14 mouse cellular contexts compared by ENCODE assay signal in genomic region chrX:139524303-139525091, GRCm38 (mm10). TPM values are rescaled to one million over a fixed set of nuclear protein-coding genes. Genes with fewer than 3 reads are reported as not detected.
DNase-seq lines count a peak whose midpoint lies in the region; ATAC-seq and TF ChIP-seq lines count a peak whose summit lies in the region.
"Had no signal": no experiment of that assay in that cellular context is flagged by ENCODE, and none has a peak within 500 bp of the region (broad histone marks: within the 10 kb centered on the region; RNA-seq: fewer than 3 reads in every experiment).

No protein-coding gene starts in this region.

- H3K4me1 ChIP-seq in lung, embryonic 14.5 days (ENCODE audit: insufficient read depth): no peaks in the 10 kb centered on the region
- no peaks in the 10 kb centered on the region for H3K4me1 ChIP-seq in intestine, embryonic 15.5 days (replicated peaks)
- H3K4me1 ChIP-seq in kidney, postnatal 0 days (replicated peaks; ENCODE audit: insufficient read depth, low read length): no peaks in the 10 kb centered on the region
- no peaks in the 10 kb centered on the region for H3K4me1 ChIP-seq in stomach, embryonic 16.5 days (ENCODE audit: control insufficient read depth, insufficient read depth, low read length)
- H3K4me1 ChIP-seq: embryonic facial prominence, embryonic 13.5 days; heart, embryonic 13.5 days; limb, embryonic 15.5 days; midbrain, embryonic 15.5 days had no signal

- H3K4me3 ChIP-seq in lung, embryonic 14.5 days (ENCODE audit: low read depth, low read length): no peak overlapping the region
- no peak overlapping the region for H3K4me3 ChIP-seq in intestine, embryonic 15.5 days (replicated peaks)
- H3K4me3 ChIP-seq in kidney, postnatal 0 days (replicated peaks; ENCODE audit: low read depth, low read length): no peak overlapping the region
- H3K4me3 ChIP-seq in stomach, embryonic 16.5 days (replicated peaks; ENCODE audit: low read length): no peak overlapping the region
- H3K4me3 ChIP-seq: embryonic facial prominence, embryonic 13.5 days; heart, embryonic 13.5 days; limb, embryonic 15.5 days; midbrain, embryonic 15.5 days had no signal

- no peak overlapping the region for H3K4me2 ChIP-seq in lung, embryonic 14.5 days
- H3K4me2 ChIP-seq in intestine, embryonic 15.5 days (replicated peaks): 0 out of 2 replicates have a peak overlapping the region, but pooled peaks have one; percentile 34
- no peak overlapping the region for H3K4me2 ChIP-seq in kidney, postnatal 0 days (ENCODE audit: low read length)
- H3K4me2 ChIP-seq in stomach, embryonic 16.5 days (ENCODE audit: low read depth, low read length): no peak overlapping the region
- H3K4me2 ChIP-seq: embryonic facial prominence, embryonic 13.5 days; heart, embryonic 13.5 days; limb, embryonic 15.5 days; midbrain, embryonic 15.5 days had no signal

- no peak overlapping the region for H3K27ac ChIP-seq in lung, embryonic 14.5 days (ENCODE audit: low read depth)
- 0 out of 2 replicates have a peak overlapping the region, but pooled peaks have one; percentile 36 for H3K27ac ChIP-seq in intestine, embryonic 15.5 days
- H3K27ac ChIP-seq in kidney, postnatal 0 days: peak overlapping the region; percentile 54
- H3K27ac ChIP-seq in stomach, embryonic 16.5 days (ENCODE audit: low read length): peak overlapping the region; percentile 5
- H3K27ac ChIP-seq: embryonic facial prominence, embryonic 13.5 days; heart, embryonic 13.5 days; limb, embryonic 15.5 days; midbrain, embryonic 15.5 days had no signal

- DNase-seq in lung, embryonic 14.5 days: peak; percentile 5
- DNase-seq in lung, postnatal 25 days (ENCODE audit: low spot score): no peak
- peak; percentile 9 for DNase-seq in kidney, postnatal 0 days (ENCODE audit: low spot score)
- no peak for DNase-seq in adrenal gland, postnatal 4 days (ENCODE audit: low spot score in 2 of 2)
- DNase-seq: cerebellum, adult 11 months; cerebellum, postnatal 36 days; heart, postnatal 4 days had no signal

- H3K9ac ChIP-seq in lung, embryonic 14.5 days: no peak overlapping the region
- no peak overlapping the region for H3K9ac ChIP-seq in intestine, embryonic 15.5 days
- H3K9ac ChIP-seq in kidney, postnatal 0 days (ENCODE audit: low read depth, low read length): no peak overlapping the region
- H3K9ac ChIP-seq in stomach, embryonic 16.5 days (ENCODE audit: low read length): no peak overlapping the region
- H3K9ac ChIP-seq: embryonic facial prominence, embryonic 13.5 days; heart, embryonic 13.5 days; limb, embryonic 15.5 days; midbrain, embryonic 15.5 days had no signal

- TF ChIP-seq CTCF in lung, embryonic 14.5 days (IDR thresholded peaks at IDR 0.05; ENCODE audit: low read depth): no peak
- TF ChIP-seq CTCF in kidney, postnatal 0 days (IDR thresholded peaks at IDR 0.05; ENCODE audit: low read depth): no peak

- no peaks in the 10 kb centered on the region for H3K36me3 ChIP-seq in lung, embryonic 14.5 days (ENCODE audit: insufficient read depth)
- no peaks in the 10 kb centered on the region for H3K36me3 ChIP-seq in intestine, embryonic 15.5 days
- no peaks in the 10 kb centered on the region for H3K36me3 ChIP-seq in kidney, postnatal 0 days (ENCODE audit: insufficient read depth, low read length)
- H3K36me3 ChIP-seq in stomach, embryonic 16.5 days (ENCODE audit: control insufficient read depth, insufficient read depth, low read length): no peaks in the 10 kb centered on the region
- H3K36me3 ChIP-seq: embryonic facial prominence, embryonic 13.5 days; heart, embryonic 13.5 days; limb, embryonic 15.5 days; midbrain, embryonic 15.5 days had no signal

- no peak for ATAC-seq in lung, embryonic 14.5 days (ENCODE audit: insufficient read depth)
- ATAC-seq in intestine, embryonic 15.5 days: peak; percentile 93
- peak; percentile 65 for ATAC-seq in kidney, postnatal 0 days (replicated peaks; ENCODE audit: low FRiP score, low read depth)
- ATAC-seq in stomach, embryonic 16.5 days (ENCODE audit: insufficient read depth, low FRiP score): peak; percentile 75
- no peak for ATAC-seq in frontal cortex, adult (ENCODE audit: low TSS enrichment)
- ATAC-seq: midbrain, embryonic 15.5 days had no signal

- H3K9me3 ChIP-seq in lung, embryonic 14.5 days (ENCODE audit: low read depth, low read length): no peaks in the 10 kb centered on the region
- H3K9me3 ChIP-seq in intestine, embryonic 15.5 days: no peaks in the 10 kb centered on the region
- no peaks in the 10 kb centered on the region for H3K9me3 ChIP-seq in kidney, postnatal 0 days (replicated peaks; ENCODE audit: low read length)
- no peaks in the 10 kb centered on the region for H3K9me3 ChIP-seq in stomach, embryonic 16.5 days (replicated peaks; ENCODE audit: control insufficient read depth, low read length)
- H3K9me3 ChIP-seq: embryonic facial prominence, embryonic 13.5 days; heart, embryonic 13.5 days; limb, embryonic 15.5 days; midbrain, embryonic 15.5 days had no signal

- 53% methylated on average over 5 of the region's 5 CpGs for WGBS in lung, embryonic 14.5 days
- 58% methylated on average over 5 of the region's 5 CpGs for WGBS in intestine, embryonic 15.5 days
- WGBS in kidney, postnatal 0 days: 62% methylated on average over 5 of the region's 5 CpGs
- 62% methylated on average over 5 of the region's 5 CpGs for WGBS in stomach, embryonic 16.5 days

- no peaks in the 10 kb centered on the region for H3K27me3 ChIP-seq in lung, embryonic 14.5 days (ENCODE audit: insufficient read depth, low read length)
- H3K27me3 ChIP-seq in intestine, embryonic 15.5 days (replicated peaks): no peaks in the 10 kb centered on the region
- H3K27me3 ChIP-seq in kidney, postnatal 0 days (ENCODE audit: insufficient read depth, low read length): no peaks in the 10 kb centered on the region
- no peaks in the 10 kb centered on the region for H3K27me3 ChIP-seq in stomach, embryonic 16.5 days (ENCODE audit: control insufficient read depth, insufficient read depth, low read length)
- H3K27me3 ChIP-seq: heart, embryonic 13.5 days; limb, embryonic 15.5 days; midbrain, embryonic 15.5 days had no signal

RNA-seq across cellular contexts. Expression of gene Rnf128, which starts 38.6 kb away (rescaled TPM):
- polyA plus RNA-seq in lung, embryonic 14.5 days (2014; fragmentation: Nextera tagmentation; extraction: Ambion mirVana): 3.1 and 3.4 TPM in 2 replicates
- 128 and 141 TPM in 2 replicates for polyA plus RNA-seq in intestine, embryonic 15.5 days (2015; fragmentation: Nextera tagmentation; extraction: Ambion mirVana)
- polyA plus RNA-seq in kidney, postnatal 0 days (2015; fragmentation: Nextera tagmentation; extraction: Ambion mirVana): 92.0 and 96.3 TPM in 2 replicates
- polyA plus RNA-seq in stomach, embryonic 16.5 days (2015; fragmentation: Nextera tagmentation; extraction: Ambion mirVana): 45.8 and 46.0 TPM in 2 replicates
- total RNA-seq in adrenal gland, postnatal 4 days (2021): 10 to 100 TPM; 22.7 to 26.2 TPM

RNA-seq across cellular contexts. Expression of gene D330045A20Rik, which starts 44.3 kb away (rescaled TPM):
- polyA plus RNA-seq in lung, embryonic 14.5 days (2014; fragmentation: Nextera tagmentation; extraction: Ambion mirVana): 1.6 and 1.7 TPM in 2 replicates
- polyA plus RNA-seq in intestine, embryonic 15.5 days (2015; fragmentation: Nextera tagmentation; extraction: Ambion mirVana): 3.3 and 4.0 TPM in 2 replicates
- 1.8 and 2.0 TPM in 2 replicates for polyA plus RNA-seq in kidney, postnatal 0 days (2015; fragmentation: Nextera tagmentation; extraction: Ambion mirVana)
- polyA plus RNA-seq in stomach, embryonic 16.5 days (2015; fragmentation: Nextera tagmentation; extraction: Ambion mirVana): 1.8 and 2.9 TPM in 2 replicates
- total RNA-seq in adrenal gland, postnatal 4 days (2021): 1 to 10 TPM in 1 of 2 experiments, under 1 TPM in 1; 0.98 to 1.2 TPM

Comparison
In these comparisons a context has a peak if more than half of its experiments do, and no peak if none do; other contexts are left out.
1. DNase-seq: peak in lung, embryonic 14.5 days (single experiment) and kidney, postnatal 0 days (single experiment); none in lung, postnatal 25 days (single experiment) and adrenal gland, postnatal 4 days (0 of 2).
2. ATAC-seq: peak in intestine, embryonic 15.5 days (single experiment), kidney, postnatal 0 days (single experiment) and stomach, embryonic 16.5 days (single experiment); none in lung, embryonic 14.5 days (single experiment) and frontal cortex, adult (single experiment).
3. RNA of gene Rnf128, which starts 38.6 kb away (polyA plus RNA-seq): 128 to 141 TPM in intestine, embryonic 15.5 days, 92.0 to 96.3 TPM in kidney, postnatal 0 days and 45.8 to 46.0 TPM in stomach, embryonic 16.5 days; 3.1 to 3.4 TPM in lung, embryonic 14.5 days; every median in the first group is over 10 times any median in the second.